Mouse (Mus musculus): ENCODE data around the gene Slc35f6. TPM values are rescaled to one million over a fixed set of nuclear protein-coding genes. Genes with fewer than 3 reads are reported as not detected.
A peak's percentile ranks its signal among the peaks of the same experiment; 100 is the strongest.

Gene Slc35f6
- polyA plus RNA-seq, 1 experiment from 2014 or later = 27.6 TPM

- H3K4me1 ChIP-seq (ENCODE audit: control insufficient read depth, insufficient read depth, low read length) = peaks cover 9% of the 10 kb centered on the region
- no peaks in the 10 kb centered on the region for H3K36me3 ChIP-seq (ENCODE audit: control insufficient read depth, insufficient read depth, low read length)
- no peak for ATAC-seq (ENCODE audit: low FRiP score, low TSS enrichment)
- H3K27ac ChIP-seq (ENCODE audit: low read depth, low read length) = no peak overlapping the region
- no peak overlapping the region for H3K4me2 ChIP-seq (replicated peaks; ENCODE audit: low read depth, low read length)
- no peaks in the 10 kb centered on the region for H3K27me3 ChIP-seq (ENCODE audit: control insufficient read depth, insufficient read depth, low read length)
- no peak overlapping the region for H3K4me3 ChIP-seq (ENCODE audit: low read length)
- H3K9me3 ChIP-seq (ENCODE audit: control insufficient read depth, low read length) = no peaks in the 10 kb centered on the region
- no peak overlapping the region for H3K9ac ChIP-seq (ENCODE audit: low read depth, low read length)
- WGBS = 59% methylated on average over 5 of the region's 5 CpGs
Observed at GRCm38 (mm10) chr5:30643477-30644179, 4.1 kb upstream of the Slc35f6 start.

- ATAC-seq (ENCODE audit: low FRiP score, low TSS enrichment) = no peak
- H3K9me3 ChIP-seq (ENCODE audit: control insufficient read depth, low read length) = no peaks in the 10 kb centered on the region
- H3K4me3 ChIP-seq (ENCODE audit: low read length) = no peak overlapping the region
- H3K4me2 ChIP-seq (replicated peaks; ENCODE audit: low read depth, low read length) = no peak overlapping the region
- no peaks in the 10 kb centered on the region for H3K27me3 ChIP-seq (ENCODE audit: control insufficient read depth, insufficient read depth, low read length)
- no peaks in the 10 kb centered on the region for H3K36me3 ChIP-seq (ENCODE audit: control insufficient read depth, insufficient read depth, low read length)
- no peak overlapping the region for H3K27ac ChIP-seq (ENCODE audit: low read depth, low read length)
- H3K9ac ChIP-seq (ENCODE audit: low read depth, low read length) = no peak overlapping the region
- 63% methylated on average over 2 of the region's 2 CpGs for WGBS
- H3K4me1 ChIP-seq (ENCODE audit: control insufficient read depth, insufficient read depth, low read length) = peaks cover 10% of the 10 kb centered on the region
Observed at GRCm38 (mm10) chr5:30646036-30646435, 1.7 kb upstream of the Slc35f6 start.

GRCm38 (mm10) chr5:30647396-30647795, 337 bp upstream of the Slc35f6 start:
- WGBS = 19% methylated on average over 9 of the region's 9 CpGs

GRCm38 (mm10) chr5:30649558-30649957, 1.8 kb downstream of the Slc35f6 start:
- ATAC-seq (ENCODE audit: low FRiP score, low TSS enrichment) = no peak
- Histone ChIP-seq H3K27ac (ENCODE audit: low read depth, low read length) (no peak overlapping the region), H3K9me3 (ENCODE audit: control insufficient read depth, low read length) (no peaks in the 10 kb centered on the region), H3K27me3 (ENCODE audit: control insufficient read depth, insufficient read depth, low read length) (no peaks in the 10 kb centered on the region), H3K4me3 (ENCODE audit: low read length) (no peak overlapping the region), H3K4me2 (replicated peaks; ENCODE audit: low read depth, low read length) (no peak overlapping the region), H3K36me3 (ENCODE audit: control insufficient read depth, insufficient read depth, low read length) (0 out of 2 replicates have a peak, but pooled peaks cover 1% of the 10 kb centered on the region), H3K9ac (ENCODE audit: low read depth, low read length) (no peak overlapping the region), H3K4me1 (ENCODE audit: control insufficient read depth, insufficient read depth, low read length) (peaks cover 10% of the 10 kb centered on the region)
- 54% methylated on average over 4 of the region's 4 CpGs for WGBS

More at GRCm38 (mm10) chr5:30647396-30647795, 337 bp upstream of the Slc35f6 start:
- H3K4me2 ChIP-seq (replicated peaks; ENCODE audit: low read depth, low read length) = peak overlapping the region; percentile 77
- H3K9ac ChIP-seq (ENCODE audit: low read depth, low read length) = peak overlapping the region; percentile 71
- H3K27me3 ChIP-seq (ENCODE audit: control insufficient read depth, insufficient read depth, low read length) = no peaks in the 10 kb centered on the region
- H3K9me3 ChIP-seq (ENCODE audit: control insufficient read depth, low read length) = no peaks in the 10 kb centered on the region
- no peak overlapping the region for H3K27ac ChIP-seq (ENCODE audit: low read depth, low read length)
- ATAC-seq (ENCODE audit: low FRiP score, low TSS enrichment) = 0 out of 2 replicates have a peak, but pooled peaks have one; percentile 16
- H3K36me3 ChIP-seq (ENCODE audit: control insufficient read depth, insufficient read depth, low read length) = no peaks in the 10 kb centered on the region
- peaks cover 10% of the 10 kb centered on the region for H3K4me1 ChIP-seq (ENCODE audit: control insufficient read depth, insufficient read depth, low read length)
- peak overlapping the region; percentile 77 for H3K4me3 ChIP-seq (ENCODE audit: low read length)

- no peak overlapping the region for H3K4me3 ChIP-seq (ENCODE audit: low read length)
- H3K9ac ChIP-seq (ENCODE audit: low read depth, low read length) = no peak overlapping the region
- H3K4me1 ChIP-seq (ENCODE audit: control insufficient read depth, insufficient read depth, low read length) = peaks cover 10% of the 10 kb centered on the region
- no peaks in the 10 kb centered on the region for H3K9me3 ChIP-seq (ENCODE audit: control insufficient read depth, low read length)
- no peak for ATAC-seq (ENCODE audit: low FRiP score, low TSS enrichment)
- 0 out of 2 replicates have a peak, but pooled peaks cover 7% of the 10 kb centered on the region for H3K36me3 ChIP-seq (ENCODE audit: control insufficient read depth, insufficient read depth, low read length)
- no peak overlapping the region for H3K27ac ChIP-seq (ENCODE audit: low read depth, low read length)
- WGBS = 89% methylated on average over 3 of the region's 3 CpGs
- no peak overlapping the region for H3K4me2 ChIP-seq (replicated peaks; ENCODE audit: low read depth, low read length)
- H3K27me3 ChIP-seq (ENCODE audit: control insufficient read depth, insufficient read depth, low read length) = no peaks in the 10 kb centered on the region
Observed at GRCm38 (mm10) chr5:30650756-30651155, 3.0 kb downstream of the Slc35f6 start.

- Histone ChIP-seq H3K36me3 (ENCODE audit: control insufficient read depth, insufficient read depth, low read length) (peaks cover 15% of the 10 kb centered on the region; the same call in 1 of the 2 replicates), H3K27me3 (ENCODE audit: control insufficient read depth, insufficient read depth, low read length) (no peaks in the 10 kb centered on the region), H3K4me3 (ENCODE audit: low read length) (no peak overlapping the region), H3K9me3 (ENCODE audit: control insufficient read depth, low read length) (no peaks in the 10 kb centered on the region), H3K27ac (ENCODE audit: low read depth, low read length) (no peak overlapping the region), H3K4me1 (ENCODE audit: control insufficient read depth, insufficient read depth, low read length) (peaks cover 10% of the 10 kb centered on the region), H3K9ac (ENCODE audit: low read depth, low read length) (no peak overlapping the region), H3K4me2 (replicated peaks; ENCODE audit: low read depth, low read length) (no peak overlapping the region)
- ATAC-seq (ENCODE audit: low FRiP score, low TSS enrichment) = no peak
- 95% methylated on average over 3 of the region's 3 CpGs for WGBS
Observed at GRCm38 (mm10) chr5:30651554-30651953, 3.8 kb downstream of the Slc35f6 start.

GRCm38 (mm10) chr5:30653246-30653645, 5.5 kb downstream of the Slc35f6 start:
- peaks cover 5% of the 10 kb centered on the region for H3K4me1 ChIP-seq (ENCODE audit: control insufficient read depth, insufficient read depth, low read length)
- WGBS = 85% methylated on average over 6 of the region's 6 CpGs
- no peak overlapping the region for H3K4me2 ChIP-seq (replicated peaks; ENCODE audit: low read depth, low read length)
- no peak overlapping the region for H3K4me3 ChIP-seq (ENCODE audit: low read length)
- no peaks in the 10 kb centered on the region for H3K27me3 ChIP-seq (ENCODE audit: control insufficient read depth, insufficient read depth, low read length)
- no peak overlapping the region for H3K9ac ChIP-seq (ENCODE audit: low read depth, low read length)
- no peak for ATAC-seq (ENCODE audit: low FRiP score, low TSS enrichment)
- H3K36me3 ChIP-seq (ENCODE audit: control insufficient read depth, insufficient read depth, low read length) = peaks cover 26% of the 10 kb centered on the region; the same call in 1 of the 2 replicates
- H3K9me3 ChIP-seq (ENCODE audit: control insufficient read depth, low read length) = no peaks in the 10 kb centered on the region
- H3K27ac ChIP-seq (ENCODE audit: low read depth, low read length) = no peak overlapping the region

GRCm38 (mm10) chr5:30655042-30655441, 7.3 kb downstream of the Slc35f6 start:
- Histone ChIP-seq H3K4me2 (replicated peaks; ENCODE audit: low read depth, low read length) (no peak overlapping the region), H3K4me1 (ENCODE audit: control insufficient read depth, insufficient read depth, low read length) (no peaks in the 10 kb centered on the region), H3K27me3 (ENCODE audit: control insufficient read depth, insufficient read depth, low read length) (no peaks in the 10 kb centered on the region), H3K9me3 (ENCODE audit: control insufficient read depth, low read length) (no peaks in the 10 kb centered on the region), H3K9ac (ENCODE audit: low read depth, low read length) (no peak overlapping the region), H3K4me3 (ENCODE audit: low read length) (no peak overlapping the region), H3K36me3 (ENCODE audit: control insufficient read depth, insufficient read depth, low read length) (peaks cover 26% of the 10 kb centered on the region; the same call in 1 of the 2 replicates), H3K27ac (ENCODE audit: low read depth, low read length) (no peak overlapping the region)
- WGBS = 84% methylated on average over 8 of the region's 8 CpGs
- no peak for ATAC-seq (ENCODE audit: low FRiP score, low TSS enrichment)

GRCm38 (mm10) chr5:30655526-30656195, 7.9 kb downstream of the Slc35f6 start:
- no peak overlapping the region for H3K27ac ChIP-seq (ENCODE audit: low read depth, low read length)
- no peak for ATAC-seq (ENCODE audit: low FRiP score, low TSS enrichment)
- no peaks in the 10 kb centered on the region for H3K4me1 ChIP-seq (ENCODE audit: control insufficient read depth, insufficient read depth, low read length)
- no peak overlapping the region for H3K4me3 ChIP-seq (ENCODE audit: low read length)
- H3K4me2 ChIP-seq (replicated peaks; ENCODE audit: low read depth, low read length) = no peak overlapping the region
- H3K9ac ChIP-seq (ENCODE audit: low read depth, low read length) = no peak overlapping the region
- WGBS = 86% methylated on average over 6 of the region's 6 CpGs
- no peaks in the 10 kb centered on the region for H3K9me3 ChIP-seq (ENCODE audit: control insufficient read depth, low read length)
- no peaks in the 10 kb centered on the region for H3K27me3 ChIP-seq (ENCODE audit: control insufficient read depth, insufficient read depth, low read length)
- peaks cover 26% of the 10 kb centered on the region; the same call in 1 of the 2 replicates for H3K36me3 ChIP-seq (ENCODE audit: control insufficient read depth, insufficient read depth, low read length)

All from kidney, embryonic 14.5 days (tissue).